Mouse (Mus musculus): ENCODE data around the gene Agbl2.

GRCm38 (mm10) chr2:90815266-90815665 lies 32.7 kb downstream of the Agbl2 start:
- TF ChIP-seq CTCF (IDR thresholded peaks at IDR 0.05; ENCODE audit: borderline replicate concordance, insufficient read depth, low read length) (no peak), POLR2A (IDR thresholded peaks at IDR 0.05; ENCODE audit: low read depth, low read length) (no peak)
